Mouse (Mus musculus) macrophage (primary cell): ENCODE data around the gene Eps8. TPM values are rescaled to one million over a fixed set of nuclear protein-coding genes. Genes with fewer than 3 reads are reported as not detected.

Experiments
- H3K27ac ChIP-seq: fragments of 350-480 bp; formaldehyde crosslinking; 2 replicates; pipeline ENCODE4 v1.9.0; 2021
- H3K36me3 ChIP-seq: fragments of 350-480 bp; formaldehyde crosslinking; 2 replicates; pipeline ENCODE4 v1.9.0; 2021; ENCODE audit errors: inconsistent target
- H3K4me3 ChIP-seq: fragments of 350-480 bp; formaldehyde crosslinking; 2 replicates; pipeline ENCODE4 v1.9.0; 2021; ENCODE audit errors: inconsistent target
- H3K79me2 ChIP-seq: fragments of 350-480 bp; formaldehyde crosslinking; 2 replicates; pipeline ENCODE4 v1.9.0; 2021; ENCODE audit errors: inconsistent target
- WGBS: methylation state at CpG from one replicate; pipeline ENCODE4 v1.1.7; 2026; ENCODE audit warnings: inconsistent platforms; ENCODE audit not compliant: missing documents; 5-methylcytosine and 5-hydroxymethylcytosine counted together
- polyA plus RNA-seq: library from polyadenylated mRNA; stranded (reverse); fragments of 250-400 nt; gene quantifications from 3 replicates; pipeline ENCODE4 v1.2.4, GENCODE M21; 2018; ENCODE audit warnings: inconsistent platforms
- total RNA-seq, 78 experiments: library from RNA; depleted of rRNA; stranded (reverse); fragments of 250-400 nt; gene quantifications; 1 replicate in 9 of 78; 2 replicates in 24 of 78; 3 replicates in 43 of 78; 4 replicates in 2 of 78; pipeline ENCODE4 v1.2.4; 2018; ENCODE audit warnings: inconsistent platforms in 56 of 78

Gene Eps8
- 10 to 100 TPM in 23 of 26 experiments, 1 to 10 TPM in 3; 3.1 to 47.8 (median 26.1) TPM for total RNA-seq (2018; cell fraction: chromatin; rRNA removed)
- 10 to 100 TPM in 13 of 26 experiments, 1 to 10 TPM in 13; 4.7 to 20.9 (median 10.1) TPM for total RNA-seq (2018; cell fraction: cytosol; rRNA removed)
- total RNA-seq (2018; cell fraction: nucleus; rRNA removed): 10 to 100 TPM in 17 of 26 experiments, 1 to 10 TPM in 9; 3.8 to 45.8 (median 14.6) TPM
- polyA plus RNA-seq: 9.1 to 18.8 TPM (median 10.9 TPM) in 3 replicates

DNA sequence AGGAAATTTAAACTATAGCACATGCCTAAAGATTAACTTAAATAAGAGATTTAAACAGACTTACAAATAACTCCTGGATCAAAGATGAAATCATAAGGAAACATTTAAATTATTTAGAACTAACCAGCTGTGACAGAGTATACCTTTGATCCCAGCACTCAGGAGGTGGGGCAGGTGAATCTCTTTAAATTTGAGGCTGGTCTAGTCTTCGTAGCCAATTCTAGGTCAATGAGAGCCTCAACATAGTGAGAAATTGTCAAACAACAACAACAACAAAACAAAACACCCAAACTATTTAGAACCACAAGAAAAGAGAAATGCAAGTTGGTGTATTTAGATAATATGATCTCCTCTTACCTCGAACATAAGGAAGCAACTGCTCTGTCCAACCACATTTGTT lies at the start of gene Eps8:
Eps8 (minus strand) TSS at position 101 of the 400 bp plus-strand sequence.
- H3K79me2 ChIP-seq: no peaks in the 10 kb centered on the region
- H3K36me3 ChIP-seq: no peaks in the 10 kb centered on the region
- WGBS: 97% methylated on average over 2 of the region's 2 CpGs
- H3K4me3 ChIP-seq: no peak within 1 kb of the TSS
- H3K27ac ChIP-seq: no peak within 1 kb of the TSS

DNA sequence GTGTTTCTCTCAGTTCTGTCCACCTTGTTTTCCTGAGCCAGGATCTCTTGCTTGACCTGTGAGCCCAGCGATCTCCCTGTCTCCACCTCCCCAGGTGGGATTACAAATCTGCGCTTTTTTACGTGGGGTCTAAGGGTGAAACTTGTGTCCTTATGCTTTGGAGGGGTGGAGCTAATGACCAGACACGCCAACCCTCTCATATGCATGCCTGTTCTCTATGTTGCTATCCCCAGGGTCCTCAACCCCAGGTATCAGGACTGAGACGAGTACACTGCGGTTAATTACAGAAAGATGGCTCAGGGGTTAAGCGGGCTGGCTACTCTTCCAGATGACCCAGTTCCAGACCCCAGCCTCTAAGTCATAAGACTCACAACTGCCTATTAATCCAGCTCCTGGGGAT lies 48.8 kb upstream of the Eps8 start:
- Histone ChIP-seq H3K36me3 (no peaks in the 10 kb centered on the region), H3K27ac (no peak overlapping the region), H3K79me2 (no peaks in the 10 kb centered on the region), H3K4me3 (no peak overlapping the region)
- 91% methylated on average over 7 of the region's 7 CpGs for WGBS

DNA sequence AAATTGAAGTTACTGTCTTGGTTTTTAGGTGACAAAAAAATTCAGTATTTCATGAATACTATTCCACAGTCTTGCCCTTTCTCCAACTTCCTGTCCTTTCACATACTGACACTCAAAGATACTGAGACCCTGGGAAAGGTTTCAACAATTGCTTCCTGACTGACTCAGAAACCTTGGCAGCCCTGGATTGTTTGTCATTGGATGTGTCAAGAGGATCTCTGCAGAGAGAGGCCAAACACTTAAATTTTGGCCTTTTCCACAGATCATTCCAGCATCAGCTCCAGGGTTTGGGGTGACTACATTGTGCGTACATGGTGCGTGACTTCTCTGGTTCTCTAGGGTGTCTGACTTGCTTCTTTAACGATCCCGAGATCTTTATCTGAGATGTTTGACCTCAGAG lies 48.2 kb upstream of the Eps8 start:
- no peak overlapping the region for H3K27ac ChIP-seq
- 85% methylated on average over 4 of the region's 4 CpGs for WGBS
- H3K79me2 ChIP-seq: no peaks in the 10 kb centered on the region
- no peaks in the 10 kb centered on the region for H3K36me3 ChIP-seq
- H3K4me3 ChIP-seq: no peak overlapping the region

DNA sequence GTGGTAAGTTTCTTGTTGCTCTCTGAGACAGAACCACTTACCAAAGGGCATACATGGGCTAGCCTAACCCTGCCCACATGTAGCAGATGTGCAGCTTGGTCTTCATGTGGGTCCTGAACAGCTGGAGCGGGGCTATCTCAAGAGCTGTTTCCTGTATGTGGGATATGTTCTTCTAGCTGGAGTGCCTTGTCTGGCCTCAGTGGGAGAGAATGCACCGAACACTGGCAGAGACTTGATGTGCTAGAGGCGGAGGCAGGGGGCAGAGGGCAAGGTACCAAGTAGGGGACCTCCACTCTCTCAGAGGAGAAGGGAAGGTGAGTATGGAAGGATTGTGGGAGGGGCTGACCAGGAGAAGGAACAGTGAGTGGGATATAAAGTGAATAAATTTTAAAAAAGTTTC lies 47.5 kb upstream of the Eps8 start:
- H3K27ac ChIP-seq: no peak overlapping the region
- WGBS: 100% methylated on average over 3 of the region's 3 CpGs
- H3K4me3 ChIP-seq: no peak overlapping the region
- H3K36me3 ChIP-seq: no peaks in the 10 kb centered on the region
- H3K79me2 ChIP-seq: no peaks in the 10 kb centered on the region

- no peak overlapping the region for H3K4me3 ChIP-seq
- H3K27ac ChIP-seq: no peak overlapping the region
- no peaks in the 10 kb centered on the region for H3K79me2 ChIP-seq
- WGBS: 93% methylated on average over 7 of the region's 7 CpGs
- no peaks in the 10 kb centered on the region for H3K36me3 ChIP-seq
Observed at GRCm38 (mm10) chr6:137699434-137699833, 44.8 kb upstream of the Eps8 start.

- 5% methylated on average over 8 of the region's 8 CpGs for WGBS
Observed at GRCm38 (mm10) chr6:137696445-137697204, 41.9 kb upstream of the Eps8 start.

GRCm38 (mm10) chr6:137695046-137695445 lies 40.4 kb upstream of the Eps8 start:
- Histone ChIP-seq H3K36me3 (no peaks in the 10 kb centered on the region), H3K27ac (no peak overlapping the region), H3K79me2 (no peaks in the 10 kb centered on the region), H3K4me3 (no peak overlapping the region)
- WGBS: 98% methylated on average over 8 of the region's 8 CpGs

More at GRCm38 (mm10) chr6:137696445-137697204, 41.9 kb upstream of the Eps8 start:
- H3K79me2 ChIP-seq: no peaks in the 10 kb centered on the region
- no peak overlapping the region for H3K4me3 ChIP-seq
- peak overlapping the region; percentile 86 for H3K27ac ChIP-seq
- H3K36me3 ChIP-seq: no peaks in the 10 kb centered on the region

GRCm38 (mm10) chr6:137694310-137694709 lies 39.6 kb upstream of the Eps8 start:
- peak overlapping the region; percentile 29 for H3K27ac ChIP-seq
- H3K36me3 ChIP-seq: no peaks in the 10 kb centered on the region
- WGBS: 7% methylated on average over 2 of the region's 2 CpGs
- H3K4me3 ChIP-seq: no peak overlapping the region
- no peaks in the 10 kb centered on the region for H3K79me2 ChIP-seq

- H3K79me2 ChIP-seq: no peaks in the 10 kb centered on the region
- no peak overlapping the region for H3K27ac ChIP-seq
- H3K36me3 ChIP-seq: no peaks in the 10 kb centered on the region
- 16% methylated on average over 2 of the region's 2 CpGs for WGBS
- H3K4me3 ChIP-seq: no peak overlapping the region
Observed at GRCm38 (mm10) chr6:137690550-137691119, 36.0 kb upstream of the Eps8 start.

DNA sequence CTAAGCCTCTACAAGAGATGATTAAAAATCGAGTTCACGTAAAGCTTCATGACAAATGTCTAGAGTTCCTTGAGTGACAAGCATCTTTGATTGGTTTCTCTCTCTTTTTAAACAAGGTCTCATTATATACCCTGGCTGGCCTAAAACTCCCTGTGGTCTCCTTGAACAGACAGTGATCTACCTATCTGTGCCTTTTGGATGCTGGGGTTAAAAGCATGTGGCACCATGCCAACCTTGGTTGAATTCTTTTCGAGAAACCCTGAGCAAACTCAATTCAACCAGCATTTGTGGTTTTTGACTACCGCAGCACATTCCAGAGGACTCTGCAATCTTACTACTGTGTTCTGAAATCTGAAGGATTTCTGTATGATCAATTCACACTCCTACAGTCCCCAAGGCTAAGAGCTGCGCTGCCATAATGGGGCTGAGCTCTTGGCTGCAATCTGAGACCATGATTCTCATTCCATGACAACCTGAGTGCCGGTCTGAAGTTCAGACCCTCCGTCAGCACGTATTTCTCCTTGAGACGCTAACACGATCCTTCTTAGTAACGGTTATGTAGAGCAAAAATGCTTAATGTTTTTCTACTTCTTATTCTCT lies 33.9 kb upstream of the Eps8 start:
- Histone ChIP-seq H3K36me3 (no peaks in the 10 kb centered on the region), H3K27ac (no peak overlapping the region), H3K4me3 (no peak overlapping the region), H3K79me2 (no peaks in the 10 kb centered on the region)
- 85% methylated on average over 11 of the region's 11 CpGs for WGBS

DNA sequence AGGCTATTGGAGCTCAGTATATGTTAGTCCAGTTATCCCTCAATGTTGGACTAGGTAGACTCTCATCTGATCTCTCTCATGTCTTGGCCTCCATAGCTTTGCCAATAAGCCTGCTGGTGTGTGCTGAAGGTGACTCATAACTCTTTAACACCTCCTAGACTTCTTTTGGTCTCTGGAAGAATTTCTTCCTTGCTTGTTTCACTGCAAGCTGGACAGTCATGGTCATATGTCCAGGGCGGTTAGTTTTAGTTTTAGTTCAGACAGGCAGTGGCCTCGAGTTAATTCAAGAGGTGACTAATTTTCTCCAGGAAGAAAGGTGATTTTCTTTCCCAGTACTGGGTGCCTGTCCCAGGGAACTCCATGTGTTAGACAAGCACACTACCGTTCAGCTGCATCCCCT lies 33.4 kb upstream of the Eps8 start:
- 96% methylated on average over 3 of the region's 3 CpGs for WGBS
- no peaks in the 10 kb centered on the region for H3K36me3 ChIP-seq
- no peak overlapping the region for H3K4me3 ChIP-seq
- no peak overlapping the region for H3K27ac ChIP-seq
- no peaks in the 10 kb centered on the region for H3K79me2 ChIP-seq

GRCm38 (mm10) chr6:137687667-137688066 lies 33.0 kb upstream of the Eps8 start:
- 92% methylated on average over 5 of the region's 5 CpGs for WGBS
- Histone ChIP-seq H3K79me2 (no peaks in the 10 kb centered on the region), H3K36me3 (no peaks in the 10 kb centered on the region), H3K4me3 (no peak overlapping the region), H3K27ac (no peak overlapping the region)

- Histone ChIP-seq H3K79me2 (no peaks in the 10 kb centered on the region), H3K36me3 (no peaks in the 10 kb centered on the region), H3K27ac (no peak overlapping the region), H3K4me3 (no peak overlapping the region)
- 83% methylated on average over 2 of the region's 2 CpGs for WGBS
Observed at GRCm38 (mm10) chr6:137682629-137683028, 28.0 kb upstream of the Eps8 start.

DNA sequence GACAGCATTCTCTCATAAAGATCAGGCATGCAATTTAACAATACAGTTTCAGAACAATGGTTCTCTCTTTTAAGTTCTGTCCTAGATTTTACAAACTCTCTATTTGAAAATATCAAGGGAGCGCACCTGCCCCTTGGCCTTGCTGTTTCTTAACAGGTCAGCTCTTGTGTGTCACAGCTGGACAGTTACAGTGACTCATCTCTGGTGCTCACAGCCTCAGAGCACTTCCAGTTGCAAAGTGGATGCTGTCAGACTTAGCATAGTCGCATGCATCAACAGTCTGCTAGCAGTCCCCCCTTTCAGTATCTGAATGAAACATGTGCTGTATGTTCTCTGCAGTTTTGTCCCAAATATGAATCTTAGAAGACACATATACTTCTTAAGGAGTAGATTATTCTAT lies 26.3 kb upstream of the Eps8 start:
- 96% methylated on average over 2 of the region's 2 CpGs for WGBS
- Histone ChIP-seq H3K27ac (no peak overlapping the region), H3K36me3 (no peaks in the 10 kb centered on the region), H3K79me2 (no peaks in the 10 kb centered on the region), H3K4me3 (no peak overlapping the region)

GRCm38 (mm10) chr6:137676581-137676980 lies 21.9 kb upstream of the Eps8 start:
- Histone ChIP-seq H3K36me3 (no peaks in the 10 kb centered on the region), H3K4me3 (no peak overlapping the region), H3K79me2 (no peaks in the 10 kb centered on the region), H3K27ac (no peak overlapping the region)
- 91% methylated on average over 12 of the region's 12 CpGs for WGBS
